Mouse (Mus musculus) CH12.LX (cell line): ENCODE results near the gene Cdh9.

Source experiments
- BHLHE40 ChIP-seq: IDR thresholded peaks from 2 replicates; pipeline ENCODE4 v1.6.1; 2011; ENCODE audit warnings: mild to moderate bottlenecking, low read depth, low read length, improper control_type of control experiment
- CTCF ChIP-seq, 2 experiments: IDR thresholded peaks in 1 of 2; conservative IDR thresholded peaks in 1 of 2; 2 replicates each; pipeline ENCODE4 v1.5.1; 2011 to 2012; ENCODE audit warnings: low read depth in 2 of 2, low read length in 2 of 2, improper control_type of control experiment in 1 of 2, inconsistent platforms in 1 of 2, mild to moderate bottlenecking in 1 of 2, moderate library complexity in 1 of 2
- E2F4 ChIP-seq: IDR thresholded peaks from 2 replicates; pipeline ENCODE4 v1.6.1; 2011; ENCODE audit warnings: low read depth, low read length, improper control_type of control experiment; ENCODE audit not compliant: insufficient replicate concordance
- EP300 ChIP-seq: IDR thresholded peaks from 2 replicates; pipeline ENCODE4 v1.6.1; 2011; ENCODE audit warnings: low read length, improper control_type of control experiment
- MAFK ChIP-seq: IDR thresholded peaks from 2 replicates; pipeline ENCODE4 v1.6.1; 2011; ENCODE audit warnings: low read length, improper control_type of control experiment; ENCODE audit not compliant: insufficient replicate concordance
- MAX ChIP-seq: IDR thresholded peaks from 2 replicates; pipeline ENCODE4 v1.6.1; 2011; ENCODE audit warnings: low read length, improper control_type of control experiment
- NELFE ChIP-seq: IDR thresholded peaks from 2 replicates; pipeline ENCODE4 v1.6.1; 2011; ENCODE audit warnings: low read depth, low read length, improper control_type of control experiment
- PAX5 ChIP-seq: IDR thresholded peaks from 2 replicates; pipeline ENCODE4 v1.6.1; 2012; ENCODE audit warnings: low read length, inconsistent platforms, mixed read lengths
- POLR2A ChIP-seq: IDR thresholded peaks from 2 replicates; pipeline ENCODE4 v1.6.1; 2011; ENCODE audit warnings: low read depth, mild to moderate bottlenecking, improper control_type of control experiment, low read length
- POLR2AphosphoS2 ChIP-seq: IDR thresholded peaks from 2 replicates; pipeline ENCODE4 v1.6.1; 2011; ENCODE audit warnings: low read depth, low read length, improper control_type of control experiment
- UBTF ChIP-seq: IDR thresholded peaks from 2 replicates; pipeline ENCODE4 v1.6.1; 2012; ENCODE audit warnings: low read depth, mild to moderate bottlenecking, inconsistent platforms, low read length, improper control_type of control experiment, moderate library complexity
- USF2 ChIP-seq: conservative IDR thresholded peaks from 2 replicates; pipeline ENCODE4 v1.6.1; 2011; ENCODE audit warnings: low read depth, low read length, improper control_type of control experiment
- ZKSCAN1 ChIP-seq: IDR thresholded peaks from 2 replicates; pipeline ENCODE4 v1.6.1; 2012; ENCODE audit warnings: low read depth, inconsistent platforms, low read length, improper control_type of control experiment, borderline replicate concordance

- TF ChIP-seq MAX (no peak), CTCF (conservative IDR thresholded peaks at IDR 0.05 in 1 of 2, IDR thresholded peaks at IDR 0.05 in 1 of 2; ENCODE audit: low read depth in 2 of 2, low read length in 2 of 2) (no peak), E2F4 (no peak), POLR2A (no peak), EP300 (no peak), USF2 (no peak), POLR2AphosphoS2 (no peak), PAX5 (no peak), UBTF (no peak), MAFK (no peak), ZKSCAN1 (no peak), BHLHE40 (no peak), NELFE (no peak)
These were observed 49.5 kb upstream of the Cdh9 start for GRCm38 (mm10) chr15:16679096-16679495.
